Mouse (Mus musculus): ENCODE results near the gene Gdap1l1.

The Gdap1l1 gene

DNA sequence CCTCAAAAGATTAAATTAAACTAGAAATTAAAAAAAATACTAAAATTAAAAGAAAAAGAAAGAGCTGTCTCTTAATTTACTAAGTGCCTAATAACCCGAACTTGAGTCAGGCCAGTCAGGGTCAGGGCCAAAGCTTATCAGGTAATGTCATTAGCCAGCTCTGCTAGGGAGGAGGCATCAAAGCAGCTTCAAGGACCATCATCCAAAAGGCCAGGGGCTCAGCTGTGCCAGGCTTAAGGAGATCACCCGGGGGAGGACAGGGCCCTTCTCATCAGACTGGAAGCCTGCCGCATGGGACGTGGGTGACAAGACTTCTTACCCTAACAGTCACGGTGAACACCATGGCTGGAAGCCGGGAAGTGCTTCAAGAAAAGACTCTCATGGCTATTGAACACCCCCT, 29.3 kb downstream of the Gdap1l1 start:
- DNase-seq, result no peak

DNA sequence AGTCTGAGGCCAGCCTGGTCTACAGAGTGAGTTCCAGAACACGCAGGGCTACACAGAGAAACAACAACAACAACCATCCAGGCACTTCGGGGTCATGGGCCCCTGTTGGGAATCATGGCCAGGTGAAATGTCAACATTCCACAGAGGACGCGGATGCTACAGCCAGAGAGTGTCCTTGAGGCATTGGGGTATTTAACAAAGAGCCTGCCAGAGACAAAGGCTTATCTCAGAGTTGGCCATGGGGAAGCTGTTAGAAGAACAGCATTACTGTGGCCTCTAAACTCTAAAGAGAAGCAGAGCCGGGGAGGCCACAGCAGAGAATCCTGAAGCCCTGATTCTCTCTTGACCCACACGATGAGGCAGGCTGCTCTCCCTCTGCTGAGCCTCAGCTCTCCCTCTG, 30.6 kb downstream of the Gdap1l1 start:
- no peak for DNase-seq

- DNase-seq, result no peak
Measured at GRCm38 (mm10) chr2:163469711-163470110, 31.4 kb downstream of the Gdap1l1 start.

- no peak for DNase-seq
Measured at GRCm38 (mm10) chr2:163471136-163471535, 32.9 kb downstream of the Gdap1l1 start.

- DNase-seq, result no peak
Measured at GRCm38 (mm10) chr2:163471710-163472465, 33.6 kb downstream of the Gdap1l1 start.

GRCm38 (mm10) chr2:163472466-163472851, 34.2 kb downstream of the Gdap1l1 start, which contains the start of gene Fitm2:
Gene Fitm2, minus strand, starts transcription at chr2:163472629.
- peak; percentile 97 to 99 for DNase-seq

DNA sequence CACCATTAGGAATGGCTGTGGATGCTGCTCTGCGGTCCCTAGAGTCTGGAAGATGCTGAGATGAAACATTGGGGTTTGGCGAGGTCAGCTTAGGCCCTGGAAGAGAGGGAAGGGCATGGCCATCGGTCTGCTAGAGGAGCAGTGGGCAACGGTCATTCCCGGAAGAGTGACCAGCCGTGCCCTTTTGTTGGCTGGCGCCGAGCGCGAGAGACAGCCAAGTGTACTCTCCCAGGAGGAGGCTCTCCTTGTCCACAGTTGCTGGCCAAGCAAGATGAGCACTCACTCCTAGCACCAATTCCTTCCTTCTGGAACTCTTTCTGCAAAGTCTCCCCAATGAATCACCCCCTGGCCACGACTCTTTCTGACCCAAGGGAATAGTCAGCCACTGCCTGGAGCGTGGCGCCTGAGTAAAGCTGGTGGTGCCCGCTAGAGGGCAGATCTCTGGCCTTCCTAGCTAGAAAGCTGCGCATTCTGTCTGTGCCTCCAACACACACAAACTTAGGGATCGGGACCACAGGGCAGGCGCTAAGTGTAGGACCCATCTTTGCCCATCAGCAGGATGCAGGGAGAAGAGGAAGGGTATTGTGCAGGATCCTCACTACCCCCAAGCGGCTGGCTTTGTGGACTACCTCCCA, 42.0 kb downstream of the Gdap1l1 start:
- DNase-seq, result peak in 1 of 2 experiments; percentile 30

DNA sequence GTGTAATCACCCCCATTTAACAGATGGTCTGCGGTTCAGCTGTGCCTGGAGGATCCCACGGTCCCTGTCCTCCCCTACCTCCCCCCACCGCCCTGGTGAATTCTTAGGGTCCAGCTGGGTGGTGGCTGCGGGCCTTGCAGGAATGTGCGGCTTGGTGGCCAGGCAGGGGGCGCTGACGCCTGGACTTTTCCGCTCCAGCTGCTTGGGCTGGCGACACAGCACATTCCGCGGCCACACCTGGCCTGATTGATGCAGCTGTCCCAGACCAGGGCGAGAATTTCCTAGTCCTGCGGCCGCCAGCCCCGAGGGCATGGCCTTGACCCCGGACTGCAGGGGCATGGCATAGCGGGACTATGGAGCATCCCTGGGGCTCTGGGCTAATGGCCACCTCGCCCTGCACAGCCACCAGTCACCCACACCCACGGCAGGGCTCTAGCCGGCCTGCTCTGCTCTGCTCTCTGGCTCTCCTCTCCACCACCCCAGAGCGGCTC, 43.3 kb downstream of the Gdap1l1 start:
- no peak for DNase-seq

DNA sequence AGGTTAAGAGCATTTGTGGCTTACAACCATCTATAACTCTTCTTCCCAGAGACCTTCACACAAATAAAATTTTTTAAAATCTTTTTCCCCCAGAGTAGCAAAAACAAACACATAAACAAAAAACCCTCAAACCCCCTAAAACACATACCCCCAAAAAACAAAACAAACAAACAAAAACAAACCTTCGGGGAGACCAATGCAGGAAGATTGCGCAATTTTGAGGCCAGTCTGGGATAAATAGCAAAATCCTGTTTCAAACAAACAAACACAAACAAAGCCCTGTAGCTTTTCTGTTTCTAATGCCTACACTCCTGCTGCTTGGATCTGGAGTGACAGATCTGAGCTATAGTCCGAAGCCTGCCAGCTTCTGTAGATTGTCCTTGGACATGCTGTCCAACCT, 49.1 kb downstream of the Gdap1l1 start:
- no peak for DNase-seq

DNA sequence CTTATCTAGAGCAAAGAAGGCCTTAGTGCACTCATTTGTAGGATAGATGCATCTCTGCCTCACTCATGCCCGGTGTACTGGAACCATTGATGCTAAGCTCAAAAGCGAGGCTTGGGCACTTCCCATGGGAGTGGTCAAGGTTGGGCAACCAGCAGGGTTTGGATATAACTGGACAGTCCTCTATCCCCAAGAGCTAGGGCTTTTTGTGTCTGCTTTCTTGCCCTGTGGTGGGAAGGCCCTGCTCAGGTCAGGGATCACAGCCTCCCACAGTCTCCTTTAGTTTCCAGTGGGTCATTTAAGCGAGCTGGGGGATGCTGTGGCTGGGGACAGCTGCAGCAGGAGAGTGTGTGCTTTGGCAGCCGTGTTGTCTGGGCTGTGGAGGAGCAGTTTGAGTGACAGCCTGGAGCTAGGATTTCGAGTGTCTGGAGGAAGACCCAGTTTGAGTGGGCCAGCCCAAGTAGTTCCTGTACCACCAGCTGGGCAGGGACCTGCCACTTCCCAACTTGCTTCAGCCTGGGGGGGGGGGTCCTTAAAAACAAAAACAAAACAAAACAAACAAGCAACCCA, 51.5 kb downstream of the Gdap1l1 start:
- DNase-seq, result no peak

DNA sequence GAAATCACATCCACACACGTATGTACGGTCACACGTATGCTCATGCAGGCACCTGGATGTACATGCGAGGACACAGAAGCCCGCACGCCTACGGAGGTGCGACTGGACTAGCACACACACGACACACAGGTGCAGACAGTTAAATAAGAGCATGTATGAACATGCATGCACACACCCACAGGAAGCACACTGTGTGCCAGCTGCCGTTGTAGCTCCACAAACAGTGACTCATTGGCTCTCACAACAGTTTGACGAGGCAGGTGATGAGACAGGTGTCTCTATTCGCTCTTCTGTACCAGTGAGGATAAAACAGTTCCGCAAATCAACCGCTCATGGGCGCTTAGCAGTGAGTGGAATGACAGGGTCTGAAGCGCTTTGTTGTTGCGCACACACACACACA, 52.4 kb downstream of the Gdap1l1 start:
- DNase-seq, result no peak

- no peak for DNase-seq
Measured at GRCm38 (mm10) chr2:163491351-163491750, 53.1 kb downstream of the Gdap1l1 start.

DNA sequence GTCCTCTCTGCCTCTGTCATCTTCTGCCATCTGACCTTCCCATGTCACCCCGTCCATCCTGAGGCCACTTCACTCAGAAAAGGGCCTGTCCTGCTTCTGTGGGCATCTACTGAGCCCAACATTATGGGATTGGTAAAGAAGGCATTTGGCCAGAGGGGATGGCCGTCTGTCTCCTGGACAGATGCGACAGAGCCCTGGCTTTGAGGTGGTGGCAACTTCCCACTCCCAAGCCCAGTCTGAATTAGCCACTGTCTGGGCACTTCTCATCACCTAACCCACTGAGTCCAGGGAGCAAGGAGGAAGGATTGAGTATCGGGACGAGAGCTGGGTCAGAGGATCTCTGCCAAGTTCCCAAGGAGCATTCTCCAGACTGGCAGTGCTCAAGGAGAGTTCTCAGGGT, 53.7 kb downstream of the Gdap1l1 start, which contains the start of gene R3hdml:
Gene R3hdml, plus strand, starts transcription at position 301 of the 400 bp plus-strand sequence.
- no peak for DNase-seq

DNA sequence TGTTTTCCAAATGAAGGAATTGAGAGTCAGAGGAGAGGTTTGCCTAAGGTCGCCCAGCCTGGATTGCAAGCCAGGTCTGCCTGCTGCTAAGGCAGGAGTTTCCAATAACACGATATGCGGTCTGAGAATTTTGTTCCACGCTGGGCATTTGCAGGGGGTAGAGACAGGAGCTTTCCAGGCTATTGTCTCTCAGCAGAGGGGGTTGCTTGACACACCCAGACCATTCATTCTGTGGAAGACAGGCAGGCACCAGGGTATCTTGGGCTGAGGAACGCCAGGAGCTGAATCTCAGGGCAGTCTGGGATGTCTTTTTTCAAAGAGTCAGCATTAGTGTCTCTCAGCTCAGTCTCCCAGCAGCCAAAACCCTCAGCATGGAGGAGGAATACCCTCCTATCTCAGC, 54.8 kb downstream of the Gdap1l1 start:
- DNase-seq, result no peak

GRCm38 (mm10) chr2:163493976-163494375, 55.7 kb downstream of the Gdap1l1 start:
- DNase-seq, result no peak

DNA sequence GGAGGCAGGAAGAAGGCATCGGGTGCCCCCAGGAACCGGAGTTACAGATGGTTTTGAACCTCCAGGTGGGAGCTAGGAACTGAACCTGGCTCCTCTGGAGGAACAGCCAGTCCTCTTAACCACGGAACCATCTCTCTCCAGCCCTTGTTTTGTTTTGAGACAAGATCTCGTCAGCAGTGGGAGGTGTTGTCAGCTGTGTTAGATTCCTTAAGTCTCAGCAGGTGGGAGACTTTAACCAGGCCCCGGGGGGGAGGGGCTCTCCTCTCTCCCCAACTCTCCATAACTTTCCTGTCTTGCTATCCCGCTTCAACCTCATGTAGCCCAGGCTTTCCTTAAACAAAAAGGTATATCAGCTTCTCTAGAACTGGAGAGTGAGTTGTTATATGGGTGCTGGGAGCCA, 56.2 kb downstream of the Gdap1l1 start:
- DNase-seq, result no peak

DNA sequence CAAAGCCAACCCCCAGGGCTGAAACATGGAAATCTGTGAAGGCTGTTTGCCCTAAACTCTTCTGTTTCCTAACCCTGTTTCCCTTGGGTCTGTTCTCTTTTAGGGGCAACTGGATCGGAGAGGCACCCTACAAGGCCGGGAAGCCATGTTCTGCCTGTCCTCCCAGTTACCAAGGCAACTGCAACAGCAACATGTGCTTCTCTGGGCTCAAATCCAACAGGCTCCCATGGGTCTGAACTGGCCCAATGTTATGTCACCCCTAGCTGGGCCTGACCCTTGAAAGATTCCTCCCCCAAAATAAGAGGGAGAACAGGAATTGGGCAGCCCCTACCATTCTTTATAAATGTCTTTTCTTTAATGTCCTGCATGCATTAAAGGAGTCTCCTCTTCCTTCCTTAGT, 63.9 kb downstream of the Gdap1l1 start:
- DNase-seq, result no peak

DNA sequence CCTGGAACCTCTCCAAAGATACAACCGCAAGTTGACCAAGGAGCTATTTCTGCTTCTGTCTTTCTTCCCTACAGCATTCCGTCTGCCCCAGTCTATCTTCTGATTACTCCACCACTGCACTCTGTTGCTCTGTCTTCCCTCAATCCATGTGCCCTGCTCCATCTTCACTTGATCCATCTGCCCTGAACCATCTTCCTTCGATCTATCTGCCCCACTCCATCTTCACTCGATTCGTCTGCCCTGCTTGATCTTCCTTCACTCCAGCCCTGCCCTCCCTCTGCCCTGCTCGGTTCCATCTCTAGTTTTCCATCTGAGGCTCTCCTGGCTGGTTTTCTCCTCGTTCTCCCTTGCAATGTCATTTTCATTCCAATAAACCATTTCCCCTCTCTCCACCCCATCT, 64.9 kb downstream of the Gdap1l1 start:
- no peak for DNase-seq

Measured in cerebellum, postnatal 36 days (tissue).